Mouse (Mus musculus) thymus, postnatal 14 days (tissue): ENCODE data around the gene Rsrp1.
"Not testable (repeated sequence)": the region's sequence is repeated elsewhere in the genome, so short reads cannot be mapped to it uniquely, and the experiment has no call there.

Source experiments
- DNase-seq: peaks from one replicate; pipeline ENCODE4 v3.0.0; 2021

The Rsrp1 gene

GRCm38 (mm10) chr4:134923258-134924018 lies at the start of gene Rsrp1:
Rsrp1 (plus strand) TSS chr4:134923592.
- DNase-seq: peak; percentile 98

GRCm38 (mm10) chr4:134876171-134876570 lies 47.2 kb upstream of the Rsrp1 start:
- DNase-seq: no peak

- peak; percentile 76 for DNase-seq
These were observed 43.9 kb upstream of the Rsrp1 start for GRCm38 (mm10) chr4:134879410-134879981.

- DNase-seq: peak; percentile 14
These were observed 43.4 kb upstream of the Rsrp1 start for GRCm38 (mm10) chr4:134880041-134880440.

GRCm38 (mm10) chr4:134883266-134883665 lies 40.1 kb upstream of the Rsrp1 start:
- DNase-seq: peak; percentile 58

- no peak for DNase-seq
These were observed 39.6 kb upstream of the Rsrp1 start for GRCm38 (mm10) chr4:134883808-134884207.

- no peak for DNase-seq
These were observed 39.0 kb upstream of the Rsrp1 start for GRCm38 (mm10) chr4:134884364-134884763.

GRCm38 (mm10) chr4:134892096-134892495 lies 31.3 kb upstream of the Rsrp1 start:
- DNase-seq: peak; percentile 68

- DNase-seq: no peak
These were observed 26.1 kb upstream of the Rsrp1 start for GRCm38 (mm10) chr4:134897256-134897655.

- DNase-seq: no peak
These were observed 22.3 kb upstream of the Rsrp1 start for GRCm38 (mm10) chr4:134901126-134901525.

- DNase-seq: no peak
These were observed 20.3 kb upstream of the Rsrp1 start for GRCm38 (mm10) chr4:134903046-134903445.

- DNase-seq: not testable (repeated sequence)
These were observed 12.0 kb upstream of the Rsrp1 start for GRCm38 (mm10) chr4:134911406-134911805.

GRCm38 (mm10) chr4:134913413-134913812 lies 10.0 kb upstream of the Rsrp1 start:
- DNase-seq: peak; percentile 87

GRCm38 (mm10) chr4:134914122-134914863 lies 9.1 kb upstream of the Rsrp1 start:
- DNase-seq: no peak

GRCm38 (mm10) chr4:134914864-134915209 lies 8.6 kb upstream of the Rsrp1 start, which contains the start of gene Tmem50a:
Tmem50a (minus strand) TSS chr4:134915024.
- peak; percentile 98 for DNase-seq

GRCm38 (mm10) chr4:134915223-134916050 lies 8.0 kb upstream of the Rsrp1 start:
- DNase-seq: peak; percentile 40

- DNase-seq: no peak
These were observed 6.2 kb upstream of the Rsrp1 start for GRCm38 (mm10) chr4:134917194-134917593.

- DNase-seq: peak; percentile 80
These were observed 5.0 kb upstream of the Rsrp1 start for GRCm38 (mm10) chr4:134918381-134918780.

GRCm38 (mm10) chr4:134919733-134920540 lies 3.5 kb upstream of the Rsrp1 start:
- peak; percentile 57 for DNase-seq

- no peak for DNase-seq
These were observed 2.8 kb upstream of the Rsrp1 start for GRCm38 (mm10) chr4:134920631-134921030.

- no peak for DNase-seq
These were observed 1.7 kb upstream of the Rsrp1 start for GRCm38 (mm10) chr4:134921703-134922102.
